In genomic region chr10:94962005-94962404, GRCm38 (mm10) we compare ENCODE assay signal across 22 mouse cellular contexts. TPM values are rescaled to one million over a fixed set of nuclear protein-coding genes. Genes with fewer than 3 reads are reported as not detected.
DNase-seq lines count a peak whose midpoint lies in the region; ATAC-seq and TF ChIP-seq lines count a peak whose summit lies in the region.
"Had no signal": no experiment of that assay in that cellular context is flagged by ENCODE, and none has a peak within 500 bp of the region (broad histone marks: within the 10 kb centered on the region; RNA-seq: fewer than 3 reads in every experiment).

No protein-coding gene starts in this region.

- no peak for TF ChIP-seq POLR2A in bone marrow macrophage, adult 2 months (IDR thresholded peaks at IDR 0.05; ENCODE audit: borderline replicate concordance, low read depth, low read length)

- 0 out of 2 replicates have a peak, but pooled peaks cover 7% of the 10 kb centered on the region for H3K4me1 ChIP-seq in liver, postnatal 0 days (ENCODE audit: insufficient read depth)
- peaks cover 34% of the 10 kb centered on the region for H3K4me1 ChIP-seq in bone marrow macrophage, adult 2 months (ENCODE audit: control insufficient read depth, insufficient read depth, low read length)
- H3K4me1 ChIP-seq: heart, embryonic 12.5 days; lung, embryonic 15.5 days had no signal

- H3K9ac ChIP-seq in liver, postnatal 0 days (replicated peaks) = no peak overlapping the region
- H3K9ac ChIP-seq: heart, embryonic 12.5 days; hindbrain, embryonic 14.5 days; lung, embryonic 15.5 days had no signal

- DNase-seq in liver (peak; percentile 56), A20 (ENCODE audit: low read depth, low spot score) (peak; percentile 37)
- no peak for DNase-seq in liver, postnatal 0 days
- DNase-seq in splenic B cell, adult 2 months (ENCODE audit: low read depth, low spot score) = peak; percentile 34
- no peak for DNase-seq in cerebellum, adult 11-12 months
- no peak for DNase-seq in layer of hippocampus, adult 9-10 months (ENCODE audit: low spot score)
- DNase-seq: adrenal gland, postnatal 10 days; cerebellum, adult 11 months; cerebellum, postnatal 14 days; right cerebral cortex, postnatal 4 days; thymus, postnatal 36 days had no signal

- 71% methylated on average over 10 of the region's 10 CpGs for WGBS in liver, postnatal 0 days (ENCODE audit: insufficient replicate concordance)

- no peak for TF ChIP-seq EP300 in liver, postnatal 0 days (IDR thresholded peaks at IDR 0.05; ENCODE audit: low read depth)

- H3K27me3 ChIP-seq in liver, postnatal 0 days (ENCODE audit: insufficient read depth, low read length) = no peaks in the 10 kb centered on the region
- H3K27me3 ChIP-seq in splenic B cell, adult 2 months (ENCODE audit: control insufficient read depth, insufficient read depth, low read length, poor library complexity, severe bottlenecking) = no peaks in the 10 kb centered on the region
- H3K27me3 ChIP-seq: heart, embryonic 12.5 days; lung, embryonic 15.5 days had no signal

- ATAC-seq in liver, postnatal 0 days = no peak
- ATAC-seq: activated CD4-positive, CD25-positive, alpha-beta regulatory T cell, adult 4 months; forebrain, embryonic 16.5 days; intestine, embryonic 16.5 days had no signal

- TF ChIP-seq CTCF in liver, postnatal 0 days (IDR thresholded peaks at IDR 0.05; ENCODE audit: low read depth) = no peak
- TF ChIP-seq CTCF in bone marrow macrophage, adult 2 months (IDR thresholded peaks at IDR 0.05; ENCODE audit: low read depth, low read length) = no peak

- no peaks in the 10 kb centered on the region for H3K36me3 ChIP-seq in liver, postnatal 0 days (replicated peaks; ENCODE audit: insufficient read depth, low read length)
- no peaks in the 10 kb centered on the region for H3K36me3 ChIP-seq in splenic B cell, adult 2 months (ENCODE audit: control insufficient read depth, insufficient read depth, low read length, poor library complexity, severe bottlenecking)
- H3K36me3 ChIP-seq: heart, embryonic 12.5 days; lung, embryonic 15.5 days had no signal

- H3K4me2 ChIP-seq in liver, postnatal 0 days (ENCODE audit: low read depth, low read length) = no peak overlapping the region
- H3K4me2 ChIP-seq: heart, embryonic 12.5 days; hindbrain, embryonic 14.5 days; lung, embryonic 15.5 days had no signal

- peaks cover 4% of the 10 kb centered on the region for H3K9me3 ChIP-seq in liver, postnatal 0 days (ENCODE audit: low read length)

- no peak overlapping the region for H3K27ac ChIP-seq in liver, postnatal 0 days (ENCODE audit: low read depth)
- peak overlapping the region; percentile 60; the same call in 1 of the 2 replicates for H3K27ac ChIP-seq in bone marrow macrophage, adult 2 months (ENCODE audit: insufficient read depth, low read depth, low read length)
- H3K27ac ChIP-seq: gastrocnemius, adult 2 months; hindbrain, embryonic 14.5 days; kidney, postnatal 0 days; lung, embryonic 15.5 days; stomach, postnatal 0 days had no signal

- no peak overlapping the region for H3K4me3 ChIP-seq in liver, postnatal 0 days (ENCODE audit: low read depth, low read length)
- H3K4me3 ChIP-seq in bone marrow macrophage, adult 2 months (ENCODE audit: insufficient read depth, low read length) = no peak overlapping the region
- H3K4me3 ChIP-seq: gastrocnemius, adult 2 months; heart, embryonic 12.5 days; lung, embryonic 15.5 days; megakaryocyte, embryonic 14.5 days had no signal

RNA-seq across cellular contexts. Expression of gene Plxnc1, which starts 17.4 kb away (rescaled TPM):
- polyA plus RNA-seq in liver, postnatal 0 days (2015; fragmentation: Nextera tagmentation; extraction: Ambion mirVana) = 2.7 and 2.8 TPM in 2 replicates
- polyA plus RNA-seq in bone marrow macrophage, adult 2 months (2012; ENCODE audit: insufficient read depth, insufficient read length, missing spikeins) = 76.7 and 82.8 TPM in 2 replicates

Comparison
In these comparisons a context has a peak if more than half of its experiments do, and no peak if none do; other contexts are left out.
1. DNase-seq: peak in liver (single experiment), A20 (single experiment) and splenic B cell, adult 2 months (single experiment); none in liver, postnatal 0 days (single experiment), cerebellum, adult 11-12 months (single experiment) and layer of hippocampus, adult 9-10 months (single experiment).
2. RNA of gene Plxnc1, which starts 17.4 kb away (polyA plus RNA-seq): 76.7 to 82.8 TPM in bone marrow macrophage, adult 2 months; 2.7 to 2.8 TPM in liver, postnatal 0 days; every median in the first group is over 10 times any median in the second.